Mouse (Mus musculus) granulocyte monocyte progenitor cell, adult 5-6 weeks (primary cell): ENCODE measurements around the gene Sdc3. TPM values are rescaled to one million over a fixed set of nuclear protein-coding genes. Genes with fewer than 3 reads are reported as not detected.

ENCODE experiments used
- ATAC-seq: replicated peaks from 2 replicates; pipeline ENCODE4 v1.8.0; 2016; ENCODE audit warnings: mild to moderate bottlenecking, moderate TSS enrichment, inconsistent platforms; ENCODE audit not compliant: poor library complexity, severe bottlenecking
- total RNA-seq, 2 experiments: library from RNA; stranded (forward) in 1 of 2; stranded (reverse) in 1 of 2; fragments of 200-712, 200-1000 nt in 1 of 2; fragments of >200 nt in 1 of 2; fragmentation: Nextera tagmentation in 1 of 2; gene quantifications; 2 replicates each; pipeline ENCODE4 v1.2.3; 2014 to 2017

The Sdc3 gene
- total RNA-seq, 2 experiments from 2014 or later, result 4.4 TPM; not detected in 1

DNA sequence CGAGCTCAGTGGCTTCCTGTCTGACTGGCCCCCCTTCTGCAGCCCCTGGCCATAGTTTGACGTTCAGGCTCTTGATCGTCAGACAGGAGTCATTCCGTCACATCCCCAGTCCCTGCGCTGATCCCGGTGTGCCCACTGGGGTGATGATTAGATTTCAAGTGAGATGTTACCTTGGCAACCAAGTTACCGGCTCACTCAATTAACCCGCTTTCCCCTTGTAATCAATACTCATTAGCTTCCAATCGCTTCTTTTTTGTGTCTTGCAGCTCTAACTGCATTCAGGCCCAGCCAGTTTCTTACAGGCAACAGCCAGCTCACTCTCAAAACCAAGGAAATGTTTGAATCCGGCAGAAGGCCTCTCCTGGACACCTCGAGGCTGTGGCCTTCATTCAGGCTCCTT, 80.1 kb downstream of the Sdc3 start:
- ATAC-seq, result no peak

DNA sequence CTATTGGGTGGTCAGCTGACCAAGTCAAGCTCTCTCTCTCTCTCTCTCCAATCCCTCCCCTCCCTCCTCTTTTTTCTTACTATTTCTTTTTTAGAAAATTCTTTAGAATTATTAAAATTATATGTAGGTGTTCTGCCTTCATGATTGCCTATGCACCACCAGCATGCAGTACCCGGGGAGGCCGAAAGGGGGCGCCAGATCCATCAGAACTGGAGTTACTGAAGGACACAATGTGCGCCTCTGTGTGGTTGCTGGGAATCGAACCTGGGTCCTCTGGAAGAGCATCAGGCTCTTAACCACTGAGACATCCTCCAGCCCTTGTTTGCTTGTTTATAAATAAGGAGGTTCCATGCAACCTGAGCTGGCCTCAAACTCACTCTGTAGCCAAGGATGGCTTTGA, 81.1 kb downstream of the Sdc3 start:
- no peak for ATAC-seq

DNA sequence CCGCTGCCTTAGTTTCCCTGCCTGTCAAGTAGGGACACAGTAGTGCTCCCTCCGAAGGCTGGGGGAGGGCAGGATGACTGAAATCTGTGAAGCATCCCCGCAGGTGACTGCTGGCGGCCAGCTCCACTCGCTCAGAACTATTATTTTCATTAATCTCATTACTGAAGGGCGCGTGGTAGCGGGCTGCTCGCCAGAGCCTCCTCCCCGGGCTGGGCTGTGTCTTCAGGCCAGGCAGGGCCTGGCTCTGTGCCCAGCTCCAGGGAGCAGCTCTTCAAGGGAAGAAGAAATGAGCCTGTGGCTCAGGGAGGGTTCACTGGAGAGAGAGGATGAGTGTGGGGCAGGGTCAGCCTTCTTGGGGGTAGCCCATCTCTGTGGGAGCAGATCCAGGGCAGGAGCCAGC, 82.3 kb downstream of the Sdc3 start:
- ATAC-seq, result no peak

Other genes starting within 250 kb of the Sdc3 start
- not detected in 2 replicates for gene Nkain1, start 218.4 kb upstream of the Sdc3 start, total RNA-seq (2014; fragmentation: Nextera tagmentation)
- not detected in 2 replicates for gene Nkain1, start 218.4 kb upstream of the Sdc3 start, total RNA-seq (2017)
- 46.9 and 56.5 TPM in 2 replicates for gene Pum1, start 129.2 kb upstream of the Sdc3 start, total RNA-seq (2014; fragmentation: Nextera tagmentation)
- gene Pum1, start 129.2 kb upstream of the Sdc3 start, total RNA-seq (2017), result 40.2 and 43.3 TPM in 2 replicates
- gene Laptm5, start 120.6 kb downstream of the Sdc3 start, total RNA-seq (2014; fragmentation: Nextera tagmentation), result 561 and 568 TPM in 2 replicates
- gene Laptm5, start 120.6 kb downstream of the Sdc3 start, total RNA-seq (2017), result 131 and 136 TPM in 2 replicates
- not detected in 2 replicates for gene Matn1, start 151.8 kb downstream of the Sdc3 start, total RNA-seq (2014; fragmentation: Nextera tagmentation)
- gene Matn1, start 151.8 kb downstream of the Sdc3 start, total RNA-seq (2017), result not detected in 2 replicates